Mouse (Mus musculus) heart, postnatal 36 days (tissue): Measurements from ENCODE around the gene Gm10647. TPM values are rescaled to one million over a fixed set of nuclear protein-coding genes. Genes with fewer than 3 reads are reported as not detected.
"Not testable (repeated sequence)": the region's sequence is repeated elsewhere in the genome, so short reads cannot be mapped to it uniquely, and the experiment has no call there.

ENCODE experiments used
- DNase-seq, 2 experiments: peaks; one replicate each; pipeline ENCODE4 v3.0.0; 2021 to 2022
- intact Hi-C: fragments of 180-260 bp; cut with DNase I; formaldehyde crosslinking; loops from one replicate; pipeline ENCODE4 v1.15.1; 2025
- total RNA-seq, 2 experiments: library from RNA; stranded (reverse); gene quantifications; 2 replicates each; pipeline ENCODE4 v1.2.3; 2021

The Gm10647 gene
- total RNA-seq: under 1 TPM in 1 of 2 experiments, not detected in 1; 0.14 TPM

- no peak for DNase-seq
Measured at GRCm38 (mm10) chr9:66796739-66797138, at the start of gene Gm10647. Gm10647 (plus strand) TSS chr9:66797039.

GRCm38 (mm10) chr9:66748390-66748789 lies 48.4 kb upstream of the Gm10647 start:
- intact Hi-C loops: no loop called here
- DNase-seq: no peak

More at GRCm38 (mm10) chr9:66796739-66797138, at the start of gene Gm10647:
- intact Hi-C loops: loop anchor here (5.0 to 10.0 kb wide), 2 partner anchors 248 to 284 kb away; partner anchors contain the start of genes Fbxl22 and Tpm1

GRCm38 (mm10) chr9:66752849-66753248 lies 44.0 kb upstream of the Gm10647 start:
- intact Hi-C loops: no loop called here
- no peak for DNase-seq

GRCm38 (mm10) chr9:66760991-66761390 lies 35.8 kb upstream of the Gm10647 start:
- intact Hi-C loops: no loop called here
- no peak for DNase-seq

- intact Hi-C loops: no loop called here
- DNase-seq: no peak
Measured at GRCm38 (mm10) chr9:66768721-66769120, 28.1 kb upstream of the Gm10647 start.

- DNase-seq: no peak
- intact Hi-C loops: no loop called here
Measured at GRCm38 (mm10) chr9:66769275-66769674, 27.6 kb upstream of the Gm10647 start.

- intact Hi-C loops: no loop called here
- DNase-seq: no peak
Measured at GRCm38 (mm10) chr9:66770701-66771100, 26.1 kb upstream of the Gm10647 start.

GRCm38 (mm10) chr9:66784552-66784951 lies 12.3 kb upstream of the Gm10647 start:
- intact Hi-C loops, DNase-seq: not testable (repeated sequence)

- DNase-seq: no peak
- intact Hi-C loops: loop anchor here (5.0 kb wide), 1 partner anchor 321 kb away; no protein-coding TSS in a partner anchor
Measured at GRCm38 (mm10) chr9:66787821-66788220, 9.0 kb upstream of the Gm10647 start.

GRCm38 (mm10) chr9:66794629-66795463 lies 2.0 kb upstream of the Gm10647 start:
- intact Hi-C loops: loop anchor here (5.0 to 10.0 kb wide), 2 partner anchors 250 to 283 kb away; partner anchors contain the start of genes Fbxl22 and Tpm1

GRCm38 (mm10) chr9:66795464-66796324 lies 1.1 kb upstream of the Gm10647 start, which contains the start of gene Aph1b:
Aph1b (minus strand) TSS chr9:66795490.
- DNase-seq: peak; percentile 95 to 96
- intact Hi-C loops: loop anchor here (5.0 to 10.0 kb wide), 2 partner anchors 249 to 283 kb away; partner anchors contain the start of genes Fbxl22 and Tpm1

More at GRCm38 (mm10) chr9:66794629-66795463, 2.0 kb upstream of the Gm10647 start:
- DNase-seq: no peak

GRCm38 (mm10) chr9:66801947-66802346 lies 5.1 kb downstream of the Gm10647 start:
- DNase-seq: no peak
- intact Hi-C loops: no loop called here

- intact Hi-C loops, DNase-seq: not testable (repeated sequence)
Measured at GRCm38 (mm10) chr9:66805951-66806350, 9.1 kb downstream of the Gm10647 start.

- no peak for DNase-seq
- intact Hi-C loops: no loop called here
Measured at GRCm38 (mm10) chr9:66813392-66813791, 16.6 kb downstream of the Gm10647 start.

GRCm38 (mm10) chr9:66820996-66821395 lies 24.2 kb downstream of the Gm10647 start:
- intact Hi-C loops: loop anchor here (10.0 kb wide), 1 partner anchor 676 kb away; no protein-coding TSS in a partner anchor
- no peak for DNase-seq

- not testable (repeated sequence) for DNase-seq
- intact Hi-C loops: loop anchor here (10.0 kb wide), 1 partner anchor 677 kb away; no protein-coding TSS in a partner anchor
Measured at GRCm38 (mm10) chr9:66822255-66822654, 25.4 kb downstream of the Gm10647 start.

- DNase-seq: no peak
- intact Hi-C loops: loop anchor here (1.0 to 10.0 kb wide), 4 partner anchors 119 to 681 kb away; no protein-coding TSS in a partner anchor
Measured at GRCm38 (mm10) chr9:66825990-66826389, 29.2 kb downstream of the Gm10647 start.

GRCm38 (mm10) chr9:66832366-66832908 lies 35.6 kb downstream of the Gm10647 start:
- intact Hi-C loops: loop anchor here (5.0 kb wide), 2 partner anchors 85 to 320 kb away; partner anchors contain the start of genes Fbxl22 and Rab8b
- no peak for DNase-seq

- intact Hi-C loops: loop anchor here (5.0 kb wide), 2 partner anchors 83 to 322 kb away; partner anchors contain the start of genes Fbxl22 and Rab8b
Measured at GRCm38 (mm10) chr9:66833851-66834250, 37.0 kb downstream of the Gm10647 start.

More at GRCm38 (mm10) chr9:66833851-66834250, 37.0 kb downstream of the Gm10647 start:
- peak in 1 of 2 experiments; percentile 12 for DNase-seq
